Mouse (Mus musculus) ES-Bruce4 (cell line): Measurements from ENCODE around the gene Prpf40b. TPM values are rescaled to one million over a fixed set of nuclear protein-coding genes. Genes with fewer than 3 reads are reported as not detected.
"Not testable (repeated sequence)": the region's sequence is repeated elsewhere in the genome, so short reads cannot be mapped to it uniquely, and the experiment has no call there.

ENCODE experiments used
- H3K27ac ChIP-seq: 2 replicates; pipeline ENCODE4 v1.5.1; 2012; ENCODE audit warnings: low read length, inconsistent platforms; ENCODE audit not compliant: insufficient read depth
- H3K27me3 ChIP-seq: 2 replicates; pipeline ENCODE4 v1.6.1; 2012; ENCODE audit warnings: mild to moderate bottlenecking, low read length, inconsistent platforms; ENCODE audit not compliant: control insufficient read depth, poor library complexity, insufficient read depth, severe bottlenecking
- H3K36me3 ChIP-seq: 2 replicates; pipeline ENCODE4 v1.6.1; 2012; ENCODE audit warnings: inconsistent platforms, mild to moderate bottlenecking, low read length, moderate library complexity; ENCODE audit not compliant: control insufficient read depth, poor library complexity, insufficient read depth, severe bottlenecking
- H3K4me1 ChIP-seq: one replicate; pipeline ENCODE4 v1.8.1; 2011; ENCODE audit warnings: low read length; ENCODE audit not compliant: control insufficient read depth, insufficient read depth
- H3K4me3 ChIP-seq: 2 replicates; pipeline ENCODE4 v1.5.1; 2011; ENCODE audit warnings: low read depth, mild to moderate bottlenecking, low read length
- H3K9ac ChIP-seq: 2 replicates; pipeline ENCODE4 v1.6.1; 2012; ENCODE audit warnings: low read depth, mild to moderate bottlenecking, inconsistent platforms; ENCODE audit not compliant: poor library complexity, severe bottlenecking
- H3K9me3 ChIP-seq: replicated peaks from 2 replicates; pipeline ENCODE4 v1.6.1; 2012; ENCODE audit warnings: mild to moderate bottlenecking, low read length, inconsistent platforms; ENCODE audit not compliant: control insufficient read depth, poor library complexity, insufficient read depth, severe bottlenecking
- CTCF ChIP-seq: IDR thresholded peaks from one replicate; pipeline ENCODE4 v1.8.1; 2011; ENCODE audit warnings: low read depth, low read length
- EP300 ChIP-seq: IDR thresholded peaks from 2 replicates; pipeline ENCODE4 v1.6.1; 2011; ENCODE audit warnings: low read depth, low read length; ENCODE audit not compliant: insufficient read depth
- POLR2A ChIP-seq: IDR thresholded peaks from one replicate; pipeline ENCODE4 v1.8.1; 2011; ENCODE audit warnings: low read length; ENCODE audit not compliant: insufficient read depth
- polyA plus RNA-seq: library from polyadenylated mRNA; stranded (reverse); fragments of >200 nt; gene quantifications from 2 replicates; pipeline ENCODE4 v1.2.4, GENCODE M21; 2011; ENCODE audit warnings: low read depth; ENCODE audit not compliant: missing spikeins, insufficient read depth, insufficient read length

The Prpf40b gene
- polyA plus RNA-seq = 42.8 and 51.2 TPM in 2 replicates

DNA sequence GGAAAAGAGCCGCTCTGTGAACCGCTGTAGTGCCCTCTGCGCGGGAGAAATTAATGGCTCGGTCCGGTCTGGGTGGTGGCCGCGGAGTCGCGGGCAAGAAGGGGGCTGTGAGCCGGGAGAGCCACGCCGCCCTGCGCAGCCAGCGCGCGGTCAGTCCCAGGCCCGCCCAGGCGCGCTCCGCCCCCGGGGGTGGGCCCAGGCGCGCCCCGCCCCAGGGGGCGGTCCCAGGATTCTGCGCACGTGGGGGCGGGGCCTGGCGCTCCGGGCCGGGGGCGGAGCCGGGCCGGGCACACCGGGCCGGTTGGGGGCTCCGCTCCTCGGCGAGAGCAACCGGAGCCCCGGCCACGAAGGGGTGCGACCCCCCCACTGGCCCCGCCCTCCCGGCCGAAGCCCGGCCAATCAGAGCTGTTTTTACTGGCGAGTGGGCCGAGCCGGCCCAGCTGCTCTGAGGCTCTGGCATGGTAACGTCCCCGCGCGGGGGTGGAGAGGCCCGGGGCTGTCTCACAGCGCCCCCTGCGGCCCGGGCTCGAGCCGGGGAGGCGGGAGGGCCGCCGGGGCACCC, at the start of gene Prpf40b:
Gene Prpf40b (plus strand): TSS at position 275 of the 562 bp plus-strand sequence.
- Histone ChIP-seq H3K4me1 (no peaks in the 10 kb centered on the region), H3K9ac (peak within 1 kb of the TSS; percentile 75), H3K4me3 (peak within 1 kb of the TSS; percentile 90), H3K27me3 (no peaks in the 10 kb centered on the region), H3K27ac (peak within 1 kb of the TSS; percentile 91), H3K9me3 (no peaks in the 10 kb centered on the region), H3K36me3 (no peaks in the 10 kb centered on the region)
- peak; percentile 70 for TF ChIP-seq POLR2A
- TF ChIP-seq EP300 = no peak
- no peak for TF ChIP-seq CTCF

- not testable (repeated sequence) for H3K4me3 ChIP-seq, H3K9ac ChIP-seq, H3K27ac ChIP-seq, H3K9me3 ChIP-seq, H3K4me1 ChIP-seq, H3K27me3 ChIP-seq
- H3K36me3 ChIP-seq = peaks cover 20% of the 10 kb centered on the region
Measured at GRCm38 (mm10) chr15:99246736-99247135, 48.2 kb upstream of the Prpf40b start.

DNA sequence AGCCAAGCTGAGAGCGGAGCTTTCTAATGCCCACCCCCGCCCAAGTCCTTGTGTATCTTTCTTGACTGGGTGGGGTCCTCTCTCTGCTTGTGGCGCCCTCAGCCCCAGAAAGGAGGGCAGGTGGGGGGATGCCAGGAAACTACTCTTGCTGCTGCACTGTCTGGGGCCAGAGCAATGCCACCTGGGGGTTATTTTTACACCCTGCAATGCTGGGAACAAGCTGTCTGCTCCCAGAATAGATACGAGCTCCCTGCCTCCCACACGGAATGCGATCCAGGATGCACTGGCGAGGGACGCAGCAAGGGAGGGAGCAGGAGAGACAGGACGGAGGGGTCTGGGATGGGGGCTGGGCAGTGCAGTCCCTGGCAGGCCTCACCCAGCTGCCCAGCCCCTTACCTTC, 45.9 kb upstream of the Prpf40b start:
- no peak overlapping the region for H3K27ac ChIP-seq
- no peaks in the 10 kb centered on the region for H3K27me3 ChIP-seq
- no peak overlapping the region for H3K9ac ChIP-seq
- peaks cover 20% of the 10 kb centered on the region for H3K36me3 ChIP-seq
- H3K9me3 ChIP-seq = no peaks in the 10 kb centered on the region
- no peak overlapping the region for H3K4me3 ChIP-seq
- peaks cover 4% of the 10 kb centered on the region for H3K4me1 ChIP-seq
- TF ChIP-seq CTCF (no peak), EP300 (no peak), POLR2A (no peak)

DNA sequence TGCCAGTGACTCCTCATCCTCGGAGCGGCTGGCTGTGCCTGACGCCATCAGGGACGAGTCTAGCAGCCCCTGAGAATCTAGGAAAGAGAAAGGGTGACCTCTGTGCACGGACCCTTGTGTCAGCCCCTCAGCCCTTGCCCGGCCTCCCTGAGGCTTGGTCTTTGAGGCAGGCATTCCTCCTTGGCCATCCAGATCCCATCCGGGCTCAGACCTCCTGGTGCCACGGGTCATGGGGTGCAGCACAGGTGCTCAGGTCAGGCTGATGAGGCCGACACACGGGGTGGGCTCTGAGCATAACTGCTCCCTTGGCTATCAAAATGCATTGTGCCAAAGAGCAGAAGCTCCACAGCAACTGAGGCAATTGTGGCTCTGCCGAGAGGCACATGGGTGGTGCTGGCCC, 44.9 kb upstream of the Prpf40b start:
- no peaks in the 10 kb centered on the region for H3K9me3 ChIP-seq
- H3K36me3 ChIP-seq = peaks cover 20% of the 10 kb centered on the region
- H3K4me1 ChIP-seq = peaks cover 4% of the 10 kb centered on the region
- H3K27me3 ChIP-seq = no peaks in the 10 kb centered on the region
- TF ChIP-seq CTCF (no peak), EP300 (no peak), POLR2A (no peak)
- H3K9ac ChIP-seq = 0 out of 2 replicates have a peak overlapping the region, but pooled peaks have one; percentile 4
- H3K27ac ChIP-seq = no peak overlapping the region
- no peak overlapping the region for H3K4me3 ChIP-seq

DNA sequence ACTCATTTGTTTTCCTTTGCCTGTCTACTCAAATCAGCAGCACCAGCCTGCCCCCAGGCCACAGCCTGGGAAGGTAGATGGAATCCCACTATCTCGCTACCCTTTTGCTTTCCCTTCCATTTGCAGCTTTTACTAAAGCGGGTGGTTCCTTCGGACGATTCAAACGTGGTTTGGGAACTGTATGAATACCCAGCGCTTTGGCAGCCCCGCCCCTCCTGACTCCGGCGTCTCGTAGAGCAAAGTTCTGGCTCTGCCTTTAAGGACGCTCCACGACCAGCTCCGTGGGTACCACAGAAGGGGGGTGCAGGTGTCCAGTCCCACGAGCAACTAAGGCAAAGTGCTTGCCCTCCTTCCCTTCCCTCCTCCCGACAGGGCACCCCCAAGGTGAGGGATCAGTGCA, 43.8 kb upstream of the Prpf40b start:
- not testable (repeated sequence) for H3K9me3 ChIP-seq, H3K4me1 ChIP-seq, H3K27me3 ChIP-seq
- H3K27ac ChIP-seq = peak overlapping the region; percentile 13; the same call in 1 of the 2 replicates
- H3K4me3 ChIP-seq = peak overlapping the region; percentile 71
- H3K36me3 ChIP-seq = peaks cover 15% of the 10 kb centered on the region
- peak overlapping the region; percentile 68 for H3K9ac ChIP-seq

DNA sequence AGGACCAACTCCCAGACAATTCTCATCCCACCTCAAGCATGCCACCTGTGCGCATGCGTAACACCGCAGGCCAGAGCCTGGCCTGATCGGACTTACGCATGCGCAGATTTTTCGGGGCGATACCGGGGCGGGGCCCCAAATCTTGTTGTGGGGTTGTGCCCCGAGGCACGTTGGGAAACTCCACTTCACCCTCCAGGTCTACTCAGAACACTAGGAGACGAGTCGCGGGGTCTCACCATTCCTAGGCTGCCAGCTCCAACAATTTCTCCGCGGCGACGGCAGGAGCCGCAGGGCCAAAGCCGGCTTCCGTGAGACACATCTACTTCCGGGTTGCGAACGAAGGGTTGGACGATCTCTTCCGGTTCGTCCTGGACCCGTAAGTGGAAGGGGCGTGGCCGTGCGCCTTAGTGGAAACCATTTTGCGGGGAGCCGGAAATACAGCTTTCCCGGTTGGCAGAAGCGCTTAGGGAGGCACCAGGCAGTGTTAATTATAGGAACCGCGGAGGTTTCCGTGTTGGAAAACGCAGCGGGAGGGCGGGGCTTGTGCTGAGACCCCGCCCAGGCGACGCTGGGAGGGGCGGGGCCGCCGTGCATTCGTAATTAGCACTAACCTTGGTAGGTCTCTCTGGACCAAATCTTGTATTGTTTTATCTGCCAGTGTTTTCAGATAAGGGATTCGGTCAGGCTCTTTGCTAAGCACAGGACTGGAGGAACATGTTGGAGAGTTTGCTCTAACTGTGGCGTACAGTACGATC, 43.1 kb upstream of the Prpf40b start, which contains the start of gene Mcrs1:
Gene Mcrs1 (minus strand): TSS at position 336 of the 755 bp plus-strand sequence.
- Histone ChIP-seq H3K9me3 (no peaks in the 10 kb centered on the region), H3K4me3 (peak within 1 kb of the TSS; percentile 87), H3K36me3 (peaks cover 13% of the 10 kb centered on the region), H3K27ac (peak within 1 kb of the TSS; percentile 96), H3K27me3 (no peaks in the 10 kb centered on the region), H3K4me1 (peaks cover 4% of the 10 kb centered on the region), H3K9ac (peak within 1 kb of the TSS; percentile 68)
- TF ChIP-seq CTCF (no peak), POLR2A (no peak), EP300 (no peak)
